Mouse (Mus musculus): ENCODE data around the gene Sdc1.

GRCm38 (mm10) chr12:8774183-8774582, 3.1 kb downstream of the Sdc1 start:
- TF ChIP-seq CTCF (IDR thresholded peaks at IDR 0.05; ENCODE audit: low read depth) (no peak), EP300 (optimal IDR thresholded peaks at IDR 0.05) (no peak)

Measured in stomach, postnatal 0 days (tissue).